Mouse (Mus musculus) bone marrow macrophage, adult 2 months (primary cell): ENCODE data around the gene Gch1.

Experiments used
- CTCF ChIP-seq: IDR thresholded peaks from 2 replicates; pipeline ENCODE4 v1.5.1; 2012; ENCODE audit warnings: low read depth, mild to moderate bottlenecking, low read length, moderate library complexity
- POLR2A ChIP-seq: IDR thresholded peaks from 2 replicates; pipeline ENCODE4 v1.6.1; 2012; ENCODE audit warnings: mild to moderate bottlenecking, low read depth, low read length, borderline replicate concordance

DNA sequence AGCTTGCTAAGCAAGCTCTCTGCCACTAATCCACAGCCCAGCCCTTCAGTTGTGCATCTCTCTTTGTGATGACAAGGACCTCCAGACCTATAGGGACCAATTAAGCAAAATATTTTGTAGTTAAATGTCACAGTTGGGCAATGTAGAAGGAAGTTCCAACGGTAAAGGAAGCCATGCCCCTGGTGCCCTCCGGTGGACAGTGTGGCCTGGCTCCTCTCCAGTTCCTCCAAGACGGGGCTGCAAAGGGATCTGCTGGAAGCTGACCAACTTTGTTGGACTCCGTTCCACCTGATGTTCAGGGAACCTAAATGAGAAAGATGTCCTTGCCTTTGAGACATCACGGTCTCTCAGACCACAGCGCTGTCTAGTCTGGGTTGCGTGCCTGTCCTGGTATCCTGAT lies 71.7 kb downstream of the Gch1 start:
- TF ChIP-seq POLR2A (no peak), CTCF (no peak)
